Mouse (Mus musculus) CD8-positive naive resting alpha-beta T cell, adult 2 months (primary cell): ENCODE results near the gene Dcaf12l1.
"Not testable (repeated sequence)": the region's sequence is repeated elsewhere in the genome, so short reads cannot be mapped to it uniquely, and the experiment has no call there.

Source experiments
- DNase-seq, 2 experiments: peaks; one replicate each; pipeline ENCODE4 v3.0.0; 2022; ENCODE audit warnings: low read depth in 2 of 2, low spot score in 2 of 2

The Dcaf12l1 gene

DNA sequence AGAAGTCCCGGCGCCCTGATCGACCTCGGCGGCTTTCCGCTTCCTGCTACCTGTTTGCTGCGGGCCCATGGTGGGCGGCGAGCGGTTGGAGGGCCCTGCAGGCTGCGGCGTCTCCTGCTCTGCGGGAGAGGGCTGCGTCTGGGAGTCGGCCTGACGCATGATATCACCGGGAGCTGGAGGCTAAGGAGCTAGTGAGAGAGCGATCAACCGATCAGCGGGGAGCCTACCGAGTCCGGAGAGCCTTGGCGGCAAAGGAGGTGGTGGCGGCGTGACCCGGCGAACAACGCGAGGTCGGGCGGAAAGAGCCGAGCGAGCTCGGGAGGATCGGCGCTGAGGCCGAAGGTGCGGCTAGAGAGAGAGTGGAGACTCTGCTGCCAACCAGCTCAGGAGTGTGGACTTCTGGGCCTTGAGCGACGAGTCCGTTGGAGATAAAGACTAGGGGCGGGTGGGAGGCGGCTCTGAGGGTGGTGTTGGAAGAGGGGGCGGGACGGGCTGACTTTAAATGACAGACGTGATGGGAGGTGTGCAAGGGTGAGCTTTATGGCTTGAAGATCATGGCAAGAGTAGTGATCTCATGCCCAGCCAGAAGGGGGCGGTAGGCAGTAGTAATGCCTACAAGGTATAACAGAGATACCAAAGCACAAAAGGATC lies at the start of gene Dcaf12l1:
Gene Dcaf12l1 (minus strand): TSS at position 437 of the 651 bp plus-strand sequence.
- peak in 1 of 2 experiments; percentile 5 for DNase-seq

DNA sequence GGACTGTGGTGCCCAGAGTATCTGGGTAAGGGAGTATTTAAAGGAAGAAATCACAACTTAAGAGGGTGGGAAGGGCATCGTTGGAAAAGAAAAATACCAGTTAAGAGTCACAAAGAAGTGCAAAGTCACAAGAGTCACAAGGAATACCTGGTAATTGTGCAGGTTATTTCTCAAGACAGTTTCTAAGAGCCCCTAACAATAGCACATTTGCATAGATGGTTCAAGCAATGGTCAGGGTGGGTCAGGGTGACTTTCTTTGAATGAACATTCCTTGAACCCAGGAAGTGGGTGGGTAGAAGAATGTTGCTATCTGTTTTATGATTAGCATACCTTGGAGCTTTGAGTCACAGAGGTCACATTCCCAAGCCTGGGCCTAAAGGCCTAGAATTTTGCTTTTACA lies 19.4 kb upstream of the Dcaf12l1 start:
- not testable (repeated sequence) for DNase-seq

DNA sequence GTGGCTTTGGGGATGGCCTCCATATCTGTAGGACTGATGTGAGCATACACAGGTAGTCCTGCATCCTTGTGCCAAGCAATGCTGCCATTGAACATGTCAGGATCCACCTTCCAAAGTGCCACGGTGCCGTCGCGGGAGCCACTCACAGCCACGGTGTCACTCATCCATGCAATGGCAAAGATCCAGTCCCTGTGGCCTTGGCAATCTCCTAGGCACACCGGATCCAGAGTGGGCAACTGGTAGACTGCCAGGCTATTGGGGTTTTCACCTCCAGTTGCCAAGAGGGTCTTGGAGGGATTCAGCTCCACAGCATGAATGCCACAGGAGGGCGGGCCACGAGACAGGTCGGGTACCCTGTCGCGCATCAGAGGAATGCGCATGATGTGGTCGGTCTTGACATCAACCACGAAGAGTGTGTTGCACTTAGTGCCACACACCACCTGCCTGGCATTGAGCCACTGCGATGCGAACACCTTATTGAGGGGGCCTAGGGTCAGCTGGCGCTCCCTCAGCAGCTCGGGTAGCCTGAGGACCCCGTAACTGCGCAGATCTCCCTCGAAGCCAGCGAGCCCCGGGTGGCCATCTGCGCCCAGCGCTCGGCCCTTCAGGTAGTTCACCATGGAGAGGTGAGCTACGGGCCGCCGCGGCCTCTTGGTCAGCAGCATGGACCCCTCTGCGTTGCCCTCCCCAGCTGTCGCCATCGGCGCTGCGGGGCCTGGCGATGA lies 799 bp downstream of the Dcaf12l1 start:
- no peak for DNase-seq
